Mouse (Mus musculus) lung, postnatal 0 days (tissue): ENCODE data around the gene Fcmr. TPM values are rescaled to one million over a fixed set of nuclear protein-coding genes. Genes with fewer than 3 reads are reported as not detected.

Experiments
- ATAC-seq: fragments of 200-750 bp; cut with Nextera tagmentation; 2 replicates; pipeline ENCODE4 v1.8.0; 2017; ENCODE audit warnings: moderate library complexity
- DNase-seq: peaks from one replicate; pipeline ENCODE4 v3.0.0-alpha.2; 2016; ENCODE audit warnings: low spot score
- H3K27ac ChIP-seq: fragments of 300-500 bp; sonication (generic); 2 replicates; pipeline ENCODE4 v1.5.1; 2014; ENCODE audit warnings: antibody characterized with exemption, mild to moderate bottlenecking, low read length, mixed read lengths
- H3K27me3 ChIP-seq: fragments of 300-500 bp; sonication (generic); replicated peaks from 2 replicates; pipeline ENCODE4 v1.6.1; 2014; ENCODE audit warnings: low read length, mixed read lengths; ENCODE audit not compliant: insufficient read depth
- H3K36me3 ChIP-seq: fragments of 300-500 bp; sonication (generic); 2 replicates; pipeline ENCODE4 v1.6.1; 2014; ENCODE audit warnings: low read length, mixed read lengths; ENCODE audit not compliant: insufficient read depth
- H3K4me1 ChIP-seq: fragments of 300-500 bp; sonication (generic); 2 replicates; pipeline ENCODE4 v1.6.1; 2014; ENCODE audit warnings: antibody characterized with exemption, low read depth, low read length, mixed read lengths; ENCODE audit not compliant: insufficient read depth
- H3K4me2 ChIP-seq: fragments of 300-500 bp; sonication (generic); replicated peaks from 2 replicates; pipeline ENCODE4 v1.6.1; 2014; ENCODE audit warnings: low read depth, mild to moderate bottlenecking, low read length, moderate library complexity, mixed read lengths
- H3K4me3 ChIP-seq: fragments of 300-500 bp; sonication (generic); 2 replicates; pipeline ENCODE4 v1.5.1; 2014; ENCODE audit warnings: low read depth, low read length
- H3K9ac ChIP-seq: fragments of 300-500 bp; sonication (generic); replicated peaks from 2 replicates; pipeline ENCODE4 v1.6.1; 2014; ENCODE audit warnings: low read depth, mild to moderate bottlenecking
- H3K9me3 ChIP-seq: fragments of 300-500 bp; sonication (generic); 2 replicates; pipeline ENCODE4 v1.6.1; 2016; ENCODE audit warnings: low read length, mixed read lengths
- CTCF ChIP-seq: IDR thresholded peaks from 2 replicates; pipeline ENCODE4 v1.5.1; 2016; ENCODE audit warnings: antibody characterized with exemption, mild to moderate bottlenecking
- EP300 ChIP-seq: IDR thresholded peaks from 2 replicates; pipeline ENCODE4 v1.6.1; 2016; ENCODE audit warnings: antibody characterized with exemption, mild to moderate bottlenecking, control low read depth
- WGBS: fragments of 180-500 bp; shearing (Covaris S2); extraction: QIAGEN DNeasy Blood & Tissue Kit; methylation state at CpG from one replicate; pipeline ENCODE4 v1.1.7; 2014; 5-methylcytosine and 5-hydroxymethylcytosine counted together
- polyA plus RNA-seq: library from polyadenylated mRNA; unstranded; fragments of >200 nt; fragmentation: Nextera tagmentation; extraction: Ambion mirVana; gene quantifications from 2 replicates; pipeline ENCODE4 v1.2.1, GENCODE M21; 2015

The Fcmr gene
- polyA plus RNA-seq, 1 experiment from 2014 or later: 0.37 TPM

DNA sequence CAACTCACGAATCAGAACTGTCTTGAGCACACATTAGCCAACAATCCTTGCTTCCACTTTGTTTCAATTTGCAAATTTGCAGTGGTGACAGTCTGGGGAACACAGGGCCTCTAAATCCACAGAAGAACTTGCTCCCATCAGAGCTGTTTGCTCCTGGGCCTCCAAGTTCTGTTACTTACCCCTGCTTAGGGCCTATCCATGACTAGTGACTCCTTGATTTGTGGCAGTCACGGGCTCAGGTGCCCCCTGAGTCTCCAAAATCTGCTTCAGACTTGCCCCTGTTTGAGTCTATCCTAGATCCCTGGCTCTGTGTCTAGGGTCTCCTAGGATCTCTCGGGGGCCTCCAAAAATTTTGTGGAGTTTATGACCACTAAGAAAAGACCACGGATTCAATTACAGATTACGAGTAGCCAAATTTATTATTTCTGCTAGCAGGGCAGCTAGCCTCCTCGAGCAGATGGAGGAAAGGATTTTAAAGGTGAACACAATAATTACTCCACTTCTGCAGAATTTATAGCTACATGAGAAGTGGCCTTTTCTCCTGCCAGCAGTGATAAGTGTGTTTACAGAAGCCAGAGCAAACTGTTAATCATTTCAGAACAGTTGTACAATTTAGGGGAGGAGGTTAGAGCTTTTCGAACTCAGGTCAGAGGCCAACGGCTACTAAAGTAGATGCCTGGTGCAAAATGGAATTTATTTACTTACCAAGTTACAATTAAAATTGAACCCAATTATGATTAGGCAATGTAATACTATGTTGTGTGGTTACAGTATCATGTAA, 24.7 kb upstream of the Fcmr start:
- Histone ChIP-seq H3K27me3 (no peaks in the 10 kb centered on the region), H3K4me1 (no peaks in the 10 kb centered on the region), H3K36me3 (no peaks in the 10 kb centered on the region), H3K9ac (no peak overlapping the region), H3K4me3 (no peak overlapping the region), H3K27ac (no peak overlapping the region), H3K4me2 (no peak overlapping the region), H3K9me3 (no peaks in the 10 kb centered on the region)
- WGBS: 37% methylated on average over 8 of the region's 8 CpGs
- ATAC-seq (no peak), DNase-seq (peak; percentile 12)
- TF ChIP-seq EP300: no peak

DNA sequence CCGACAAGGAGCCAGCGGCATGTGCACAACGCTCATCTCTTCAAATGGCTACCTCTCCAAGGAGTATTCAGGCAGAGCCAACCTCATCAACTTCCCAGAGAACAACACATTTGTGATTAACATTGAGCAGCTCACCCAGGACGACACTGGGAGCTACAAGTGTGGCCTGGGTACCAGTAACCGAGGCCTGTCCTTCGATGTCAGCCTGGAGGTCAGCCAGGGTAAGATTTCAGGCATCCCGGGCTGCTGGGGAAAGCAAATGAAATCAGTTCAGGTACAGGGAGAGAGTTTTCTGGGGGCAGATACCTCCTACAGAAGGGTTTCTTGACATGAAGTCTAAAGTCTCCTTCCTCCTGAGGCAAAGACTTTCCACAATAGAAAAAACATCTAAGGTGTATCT, 23.8 kb upstream of the Fcmr start:
- Histone ChIP-seq H3K9me3 (no peaks in the 10 kb centered on the region), H3K27ac (no peak overlapping the region), H3K27me3 (no peaks in the 10 kb centered on the region), H3K4me2 (no peak overlapping the region), H3K9ac (no peak overlapping the region), H3K4me1 (no peaks in the 10 kb centered on the region), H3K36me3 (no peaks in the 10 kb centered on the region), H3K4me3 (no peak overlapping the region)
- TF ChIP-seq EP300 (no peak), CTCF (no peak)
- ATAC-seq: no peak
- no peak for DNase-seq
- WGBS: 84% methylated on average over 7 of the region's 7 CpGs

DNA sequence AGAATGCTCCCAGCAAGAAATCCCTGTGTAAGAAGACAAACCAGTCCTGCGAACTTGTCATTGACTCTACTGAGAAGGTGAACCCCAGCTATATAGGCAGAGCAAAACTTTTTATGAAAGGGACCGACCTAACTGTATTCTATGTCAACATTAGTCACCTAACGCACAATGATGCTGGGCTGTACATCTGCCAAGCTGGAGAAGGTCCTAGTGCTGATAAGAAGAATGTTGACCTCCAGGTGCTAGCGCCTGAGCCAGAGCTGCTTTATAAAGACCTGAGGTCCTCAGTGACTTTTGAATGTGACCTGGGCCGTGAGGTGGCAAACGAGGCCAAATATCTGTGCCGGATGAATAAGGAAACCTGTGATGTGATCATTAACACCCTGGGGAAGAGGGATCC, 21.0 kb upstream of the Fcmr start:
- no peaks in the 10 kb centered on the region for H3K27me3 ChIP-seq
- 75% methylated on average over 7 of the region's 7 CpGs for WGBS
- H3K4me3 ChIP-seq: no peak overlapping the region
- H3K4me2 ChIP-seq: no peak overlapping the region
- ATAC-seq: no peak
- no peaks in the 10 kb centered on the region for H3K36me3 ChIP-seq
- DNase-seq: no peak
- no peaks in the 10 kb centered on the region for H3K4me1 ChIP-seq
- no peaks in the 10 kb centered on the region for H3K9me3 ChIP-seq
- TF ChIP-seq CTCF (no peak), EP300 (no peak)
- no peak overlapping the region for H3K27ac ChIP-seq
- H3K9ac ChIP-seq: no peak overlapping the region

DNA sequence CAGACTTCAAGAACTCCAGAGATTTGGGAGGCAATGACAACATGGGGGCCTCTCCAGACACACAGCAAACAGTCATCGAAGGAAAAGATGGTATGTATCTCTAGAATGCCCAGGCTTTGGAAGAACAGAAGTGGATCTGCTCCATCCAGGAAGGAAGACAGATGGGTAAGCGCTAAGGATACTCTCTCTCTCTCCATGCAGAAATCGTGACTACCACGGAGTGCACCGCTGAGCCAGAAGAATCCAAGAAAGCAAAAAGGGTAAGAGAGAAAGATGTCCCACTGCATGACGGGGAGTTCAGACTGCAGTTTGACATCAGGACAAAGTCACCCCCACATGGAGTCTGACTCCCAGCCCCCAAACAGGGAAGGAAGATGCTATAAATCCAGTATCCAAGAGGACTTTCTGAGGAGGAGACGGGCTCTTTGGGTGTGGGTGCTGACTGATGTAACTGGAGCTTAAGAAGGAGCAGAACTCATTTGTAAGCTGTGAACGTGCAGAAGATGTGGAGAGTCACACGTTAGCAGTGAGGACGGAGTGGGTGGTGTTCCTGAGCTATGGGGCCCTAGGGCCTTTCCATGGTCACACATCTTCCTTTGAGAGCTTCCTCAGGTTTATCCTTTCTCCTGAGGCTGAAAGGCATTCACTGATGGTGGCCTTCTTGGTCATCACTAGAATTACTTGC, 15.8 kb upstream of the Fcmr start:
- 86% methylated on average over 10 of the region's 10 CpGs for WGBS
- ATAC-seq: no peak
- no peak for DNase-seq
- TF ChIP-seq CTCF (no peak), EP300 (no peak)
- no peaks in the 10 kb centered on the region for H3K9me3 ChIP-seq
- no peak overlapping the region for H3K9ac ChIP-seq
- H3K4me2 ChIP-seq: no peak overlapping the region
- H3K36me3 ChIP-seq: no peaks in the 10 kb centered on the region
- H3K27ac ChIP-seq: no peak overlapping the region
- H3K4me3 ChIP-seq: no peak overlapping the region
- H3K4me1 ChIP-seq: no peaks in the 10 kb centered on the region
- no peaks in the 10 kb centered on the region for H3K27me3 ChIP-seq

DNA sequence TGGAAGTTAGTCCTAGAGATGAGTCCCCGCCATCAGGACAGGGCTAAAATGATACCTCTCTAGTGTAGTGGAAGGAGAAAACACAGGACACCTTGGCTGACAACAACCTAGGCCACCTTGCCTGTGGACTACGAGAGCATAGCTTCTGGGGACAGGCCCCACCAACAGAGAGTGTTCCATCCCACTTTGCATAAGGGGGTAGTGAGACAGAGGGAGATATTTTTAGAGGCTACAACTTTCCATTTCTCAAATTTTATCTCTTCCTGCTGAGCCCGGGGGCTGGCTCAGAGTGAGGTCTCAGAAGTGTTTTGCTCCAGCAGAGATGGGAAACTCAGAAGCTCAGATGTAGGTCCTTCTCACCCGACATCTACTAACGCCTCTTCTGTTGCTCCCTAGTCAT, 15.1 kb upstream of the Fcmr start:
- no peaks in the 10 kb centered on the region for H3K36me3 ChIP-seq
- H3K4me1 ChIP-seq: no peaks in the 10 kb centered on the region
- H3K9ac ChIP-seq: no peak overlapping the region
- H3K27me3 ChIP-seq: no peaks in the 10 kb centered on the region
- TF ChIP-seq CTCF (no peak), EP300 (no peak)
- H3K4me2 ChIP-seq: no peak overlapping the region
- no peaks in the 10 kb centered on the region for H3K9me3 ChIP-seq
- no peak overlapping the region for H3K4me3 ChIP-seq
- ATAC-seq: no peak
- DNase-seq: no peak
- H3K27ac ChIP-seq: no peak overlapping the region
- 80% methylated on average over 5 of the region's 5 CpGs for WGBS

DNA sequence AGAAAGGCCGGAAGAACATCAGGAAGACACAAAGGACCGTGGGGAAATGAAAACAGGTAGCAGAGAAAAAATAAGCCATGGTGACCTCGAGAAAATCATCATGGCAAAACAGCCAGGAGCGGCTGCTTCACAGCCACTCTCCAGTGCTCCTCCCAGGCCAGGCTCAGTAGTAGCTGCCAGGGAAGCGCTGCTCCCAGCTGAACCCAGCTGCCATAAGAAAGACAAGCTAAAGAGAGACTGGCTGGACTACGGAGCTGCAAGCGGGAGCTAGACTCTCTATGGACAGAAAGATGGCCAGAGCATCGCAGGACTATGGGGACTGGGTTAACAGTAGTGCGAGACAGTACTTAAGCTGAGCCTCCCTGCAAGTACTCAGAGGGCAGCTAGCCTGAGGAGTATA, 10.7 kb upstream of the Fcmr start:
- H3K36me3 ChIP-seq: no peaks in the 10 kb centered on the region
- H3K4me1 ChIP-seq: no peaks in the 10 kb centered on the region
- H3K4me3 ChIP-seq: no peak overlapping the region
- DNase-seq: no peak
- WGBS: 76% methylated on average over 9 of the region's 9 CpGs
- no peak overlapping the region for H3K27ac ChIP-seq
- H3K4me2 ChIP-seq: no peak overlapping the region
- no peak for ATAC-seq
- TF ChIP-seq CTCF: no peak
- no peak for TF ChIP-seq EP300
- no peaks in the 10 kb centered on the region for H3K27me3 ChIP-seq
- no peaks in the 10 kb centered on the region for H3K9me3 ChIP-seq
- no peak overlapping the region for H3K9ac ChIP-seq
